Mouse (Mus musculus) ES-Bruce4 (cell line): ENCODE measurements around the gene Zfp951. TPM values are rescaled to one million over a fixed set of nuclear protein-coding genes. Genes with fewer than 3 reads are reported as not detected.

Experiments
- polyA plus RNA-seq: library from polyadenylated mRNA; stranded (reverse); fragments of >200 nt; gene quantifications from 2 replicates; pipeline ENCODE4 v1.2.4, GENCODE M21; 2011; ENCODE audit warnings: low read depth; ENCODE audit not compliant: missing spikeins, insufficient read depth, insufficient read length

The Zfp951 gene
- polyA plus RNA-seq, 1 experiment: 16.6 TPM

Other genes with a start within 250 kb of the Zfp951 start
- not detected in 2 replicates for gene Abcg3, start 122.6 kb upstream of the Zfp951 start, polyA plus RNA-seq